Mouse (Mus musculus) layer of hippocampus, adult 8-10 months (tissue): Measurements from ENCODE around the gene Alkbh1. TPM values are rescaled to one million over a fixed set of nuclear protein-coding genes. Genes with fewer than 3 reads are reported as not detected.
A peak's percentile ranks its signal among the peaks of the same experiment; 100 is the strongest.
"Not testable (repeated sequence)": the region's sequence is repeated elsewhere in the genome, so short reads cannot be mapped to it uniquely, and the experiment has no call there.

Source experiments
- DNase-seq, 2 experiments: peaks; one replicate each; pipeline ENCODE4 v3.0.0; 2022; ENCODE audit warnings: low spot score in 2 of 2
- total RNA-seq, 4 experiments: library from RNA; stranded (reverse); gene quantifications; 2 replicates each; pipeline ENCODE4 v1.2.4; 2022

The Alkbh1 gene
- 10 to 100 TPM; 21.4 to 29.0 (median 24.3) TPM for total RNA-seq

GRCm38 (mm10) chr12:87443700-87444122 lies at the start of gene Alkbh1, which contains the start of gene Slirp:
TSS of gene Alkbh1 (minus strand) at chr12:87444017.
TSS of gene Slirp (plus strand) at chr12:87443896.
- DNase-seq = peak; percentile 88 to 92

- not testable (repeated sequence) for DNase-seq
These were observed 44.9 kb upstream of the Alkbh1 start for GRCm38 (mm10) chr12:87488683-87489082.

- not testable (repeated sequence) for DNase-seq
These were observed 38.7 kb upstream of the Alkbh1 start for GRCm38 (mm10) chr12:87482482-87482881.

GRCm38 (mm10) chr12:87474756-87475155 lies 30.9 kb upstream of the Alkbh1 start:
- DNase-seq = no peak

- DNase-seq = peak; percentile 93 to 95
These were observed 28.4 kb upstream of the Alkbh1 start, which contains the start of gene Snw1 for GRCm38 (mm10) chr12:87471964-87472786. TSS of gene Snw1 (minus strand) at chr12:87472274.

- DNase-seq = no peak
These were observed 27.7 kb upstream of the Alkbh1 start for GRCm38 (mm10) chr12:87471421-87471963.

GRCm38 (mm10) chr12:87470263-87471136 lies 26.7 kb upstream of the Alkbh1 start:
- DNase-seq = no peak

GRCm38 (mm10) chr12:87464678-87465297 lies 21.0 kb upstream of the Alkbh1 start:
- DNase-seq = no peak

GRCm38 (mm10) chr12:87449456-87449855 lies 5.6 kb upstream of the Alkbh1 start:
- no peak for DNase-seq

GRCm38 (mm10) chr12:87444211-87444610 lies 394 bp upstream of the Alkbh1 start:
- no peak for DNase-seq

GRCm38 (mm10) chr12:87443115-87443699 lies 610 bp downstream of the Alkbh1 start:
- no peak for DNase-seq

GRCm38 (mm10) chr12:87442177-87443114 lies 1.4 kb downstream of the Alkbh1 start:
- no peak for DNase-seq

- no peak for DNase-seq
These were observed 14.9 kb downstream of the Alkbh1 start for GRCm38 (mm10) chr12:87428885-87429284.

- no peak for DNase-seq
These were observed 15.5 kb downstream of the Alkbh1 start for GRCm38 (mm10) chr12:87428295-87428694.

GRCm38 (mm10) chr12:87426354-87427031 lies 17.3 kb downstream of the Alkbh1 start:
- DNase-seq = no peak

GRCm38 (mm10) chr12:87424516-87424915 lies 19.3 kb downstream of the Alkbh1 start:
- DNase-seq = no peak

- no peak for DNase-seq
These were observed 20.1 kb downstream of the Alkbh1 start for GRCm38 (mm10) chr12:87423700-87424099.

- no peak for DNase-seq
These were observed 21.9 kb downstream of the Alkbh1 start for GRCm38 (mm10) chr12:87421708-87422507.
